Mouse (Mus musculus) myocyte (in vitro differentiated cells): ENCODE measurements around the gene Stmn1. TPM values are rescaled to one million over a fixed set of nuclear protein-coding genes. Genes with fewer than 3 reads are reported as not detected.

Source experiments
- H3K27me3 ChIP-seq: one replicate; pipeline ENCODE4 v1.6.1; 2011; ENCODE audit not compliant: control insufficient read depth, insufficient read depth, insufficient read length
- H3K36me3 ChIP-seq: one replicate; pipeline ENCODE4 v1.6.1; 2011; ENCODE audit not compliant: control insufficient read depth, insufficient read depth
- H3K4me2 ChIP-seq: one replicate; pipeline ENCODE4 v1.6.1; 2011; ENCODE audit warnings: low read depth, control low read depth
- H3K4me3 ChIP-seq: one replicate; pipeline ENCODE4 v1.5.1; 2011; ENCODE audit warnings: mild to moderate bottlenecking, control low read depth, moderate library complexity
- H3K79me2 ChIP-seq: one replicate; pipeline ENCODE4 v1.6.1; 2011; ENCODE audit not compliant: control insufficient read depth, insufficient read depth
- H3ac ChIP-seq: one replicate; pipeline ENCODE4 v1.6.1; 2011; ENCODE audit not compliant: control insufficient read depth, insufficient read length
- E2F4 ChIP-seq: IDR thresholded peaks from one replicate; pipeline ENCODE4 v1.6.1; 2011; ENCODE audit warnings: mild to moderate bottlenecking, control low read depth, moderate library complexity; ENCODE audit not compliant: insufficient read depth
- POLR2A ChIP-seq: IDR thresholded peaks from one replicate; pipeline ENCODE4 v1.6.1; 2011; ENCODE audit warnings: low read depth, mild to moderate bottlenecking, control low read depth, moderate library complexity; ENCODE audit not compliant: insufficient read length
- TCF3 ChIP-seq: IDR thresholded peaks from one replicate; pipeline ENCODE4 v1.6.1; 2011; ENCODE audit warnings: low read depth, control low read depth; ENCODE audit not compliant: insufficient read length
- USF1 ChIP-seq: IDR thresholded peaks from one replicate; pipeline ENCODE4 v1.6.1; 2011; ENCODE audit warnings: low read depth, mild to moderate bottlenecking, control low read depth, moderate library complexity
- polyA plus RNA-seq: library from polyadenylated mRNA; unstranded; fragments of >200 nt; fragmentation: generic; extraction: Trizol; gene quantifications from one replicate; pipeline ENCODE4 v1.2.1, GENCODE M21; 2012; ENCODE audit warnings: missing spikeins

Stmn1 gene
- polyA plus RNA-seq, 1 experiment: 213 TPM

- Histone ChIP-seq H3ac (no peak overlapping the region), H3K4me3 (no peak overlapping the region), H3K79me2 (peaks cover 28% of the 10 kb centered on the region), H3K4me2 (no peak overlapping the region), H3K36me3 (peaks cover 4% of the 10 kb centered on the region), H3K27me3 (no peaks in the 10 kb centered on the region)
- TF ChIP-seq E2F4 (no peak), POLR2A (no peak), TCF3 (no peak), USF1 (no peak)
Observed at GRCm38 (mm10) chr4:134519281-134519680, 51.2 kb downstream of the Stmn1 start.

Other genes starting within 250 kb of the Stmn1 start
- not detected for gene Catsper4, start 240.9 kb upstream of the Stmn1 start, polyA plus RNA-seq
- gene Cnksr1, start 229.9 kb upstream of the Stmn1 start, polyA plus RNA-seq: 0.29 TPM
- 0.43 TPM for gene E130218I03Rik, start 224.7 kb upstream of the Stmn1 start, polyA plus RNA-seq
- gene Zfp593, start 222.7 kb upstream of the Stmn1 start, polyA plus RNA-seq: 15.7 TPM
- not detected for gene Gm30191, start 221.4 kb upstream of the Stmn1 start, polyA plus RNA-seq
- 0.17 TPM for gene Grrp1, start 214.2 kb upstream of the Stmn1 start, polyA plus RNA-seq
- gene Pdik1l, start 180.4 kb upstream of the Stmn1 start, polyA plus RNA-seq: 1.6 TPM
- 29.1 TPM for gene Trim63, start 153.2 kb upstream of the Stmn1 start, polyA plus RNA-seq
- 0.35 TPM for gene Slc30a2, start 125.1 kb upstream of the Stmn1 start, polyA plus RNA-seq
- gene Extl1, start 84.5 kb upstream of the Stmn1 start, polyA plus RNA-seq: 22.4 TPM
- 7.1 TPM for gene Pafah2, start 72.0 kb upstream of the Stmn1 start, polyA plus RNA-seq
- gene Paqr7, start 28.4 kb downstream of the Stmn1 start, polyA plus RNA-seq: 9.5 TPM
- 2.3 TPM for gene Aunip, start 42.7 kb downstream of the Stmn1 start, polyA plus RNA-seq
- 92.0 TPM for gene Mtfr1l, start 67.1 kb downstream of the Stmn1 start, polyA plus RNA-seq
- 35.7 TPM for gene Selenon, start 83.8 kb downstream of the Stmn1 start, polyA plus RNA-seq
- gene Man1c1, start 236.0 kb downstream of the Stmn1 start, polyA plus RNA-seq: 11.3 TPM